Mouse (Mus musculus) hematopoietic stem cell, adult 5-6 weeks (primary cell): ENCODE data around the gene Tlx2. TPM values are rescaled to one million over a fixed set of nuclear protein-coding genes. Genes with fewer than 3 reads are reported as not detected.

Source experiments
- total RNA-seq: library from RNA; stranded (forward); fragments of 172-1452, 232-1000 nt; gene quantifications from 2 replicates; pipeline ENCODE4 v1.2.3, GENCODE M21; 2017

Gene Tlx2
- total RNA-seq, 1 experiment from 2014 or later: not detected

Other genes with a start within 250 kb of the Tlx2 start
- gene Sema4f, start 130.5 kb downstream of the Tlx2 start, total RNA-seq: 0.13 and 0.55 TPM in 2 replicates
- gene M1ap, start 123.4 kb downstream of the Tlx2 start, total RNA-seq: 1.2 and 2.6 TPM in 2 replicates
- gene Dok1, start 36.8 kb downstream of the Tlx2 start, total RNA-seq: 22.9 and 39.6 TPM in 2 replicates
- 1.3 and 2.2 TPM in 2 replicates for gene Loxl3, start 36.1 kb downstream of the Tlx2 start, total RNA-seq
- 114 and 124 TPM in 2 replicates for gene Aup1, start 15.8 kb downstream of the Tlx2 start, total RNA-seq
- 42.7 and 43.3 TPM in 2 replicates for gene Htra2, start 15.0 kb downstream of the Tlx2 start, total RNA-seq
- gene Dqx1, start 12.4 kb downstream of the Tlx2 start, total RNA-seq: 0.13 and 0.25 TPM in 2 replicates
- gene Pcgf1, start 7.6 kb upstream of the Tlx2 start, total RNA-seq: 24.2 and 24.6 TPM in 2 replicates
- 1.5 TPM in 1 of 2 replicates, not detected in the other for gene Lbx2, start 16.1 kb upstream of the Tlx2 start, total RNA-seq
- 0.45 and 2.3 TPM in 2 replicates for gene Ccdc142, start 31.3 kb upstream of the Tlx2 start, total RNA-seq
- gene Gm42688, start 31.3 kb upstream of the Tlx2 start, total RNA-seq: 2.4 and 4.1 TPM in 2 replicates
- gene Mrpl53, start 38.7 kb upstream of the Tlx2 start, total RNA-seq: 8.4 and 19.3 TPM in 2 replicates
- 57.8 and 60.4 TPM in 2 replicates for gene Mogs, start 45.2 kb upstream of the Tlx2 start, total RNA-seq
- gene Wbp1, start 51.3 kb upstream of the Tlx2 start, total RNA-seq: 148 and 226 TPM in 2 replicates
- 31.1 and 42.3 TPM in 2 replicates for gene Ino80b, start 55.1 kb upstream of the Tlx2 start, total RNA-seq
- 7.1 and 12.4 TPM in 2 replicates for gene Rtkn, start 65.2 kb upstream of the Tlx2 start, total RNA-seq
- 0.20 and 0.31 TPM in 2 replicates for gene Wdr54, start 86.1 kb upstream of the Tlx2 start, total RNA-seq
- gene 1700003E16Rik, start 86.1 kb upstream of the Tlx2 start, total RNA-seq: 0.35 TPM in 1 of 2 replicates, not detected in the other
- 50.5 and 70.9 TPM in 2 replicates for gene Dctn1, start 95.6 kb upstream of the Tlx2 start, total RNA-seq
- not detected in 2 replicates for gene Slc4a5, start 149.5 kb upstream of the Tlx2 start, total RNA-seq